Mouse (Mus musculus): ENCODE results near the gene Hydin.
A peak's percentile ranks its signal among the peaks of the same experiment; 100 is the strongest.
"Not testable (repeated sequence)": the region's sequence is repeated elsewhere in the genome, so short reads cannot be mapped to it uniquely, and the experiment has no call there.

Hydin gene

GRCm38 (mm10) chr8:110450463-110450862 lies 183.7 kb downstream of the Hydin start:
- no peak for DNase-seq (ENCODE audit: low spot score)

GRCm38 (mm10) chr8:110454466-110454865 lies 187.7 kb downstream of the Hydin start:
- no peak for DNase-seq (ENCODE audit: low spot score)

- DNase-seq (ENCODE audit: low spot score), result no peak
Measured at GRCm38 (mm10) chr8:110457424-110457823, 190.6 kb downstream of the Hydin start.

- DNase-seq (ENCODE audit: low spot score), result no peak
Measured at GRCm38 (mm10) chr8:110462627-110463208, 195.9 kb downstream of the Hydin start.

- no peak for DNase-seq (ENCODE audit: low spot score)
Measured at GRCm38 (mm10) chr8:110463773-110464460, 197.1 kb downstream of the Hydin start.

- no peak for DNase-seq (ENCODE audit: low spot score)
Measured at GRCm38 (mm10) chr8:110465606-110466005, 198.8 kb downstream of the Hydin start.

- no peak for DNase-seq (ENCODE audit: low spot score)
Measured at GRCm38 (mm10) chr8:110477256-110477655, 210.5 kb downstream of the Hydin start.

GRCm38 (mm10) chr8:110478576-110478975 lies 211.8 kb downstream of the Hydin start:
- DNase-seq (ENCODE audit: low spot score), result peak; percentile 6

GRCm38 (mm10) chr8:110479401-110479800 lies 212.6 kb downstream of the Hydin start:
- no peak for DNase-seq (ENCODE audit: low spot score)

- DNase-seq (ENCODE audit: low spot score), result no peak
Measured at GRCm38 (mm10) chr8:110482275-110482674, 215.5 kb downstream of the Hydin start.

GRCm38 (mm10) chr8:110485234-110485633 lies 218.5 kb downstream of the Hydin start:
- no peak for DNase-seq (ENCODE audit: low spot score)

- no peak for DNase-seq (ENCODE audit: low spot score)
Measured at GRCm38 (mm10) chr8:110486020-110486419, 219.2 kb downstream of the Hydin start.

GRCm38 (mm10) chr8:110487644-110488043 lies 220.9 kb downstream of the Hydin start:
- DNase-seq (ENCODE audit: low spot score), result no peak

GRCm38 (mm10) chr8:110489344-110489743 lies 222.6 kb downstream of the Hydin start:
- DNase-seq (ENCODE audit: low spot score), result no peak

- DNase-seq (ENCODE audit: low spot score), result no peak
Measured at GRCm38 (mm10) chr8:110491118-110491517, 224.3 kb downstream of the Hydin start.

GRCm38 (mm10) chr8:110496286-110496685 lies 229.5 kb downstream of the Hydin start:
- no peak for DNase-seq (ENCODE audit: low spot score)

GRCm38 (mm10) chr8:110500253-110500652 lies 233.5 kb downstream of the Hydin start:
- DNase-seq (ENCODE audit: low spot score), result no peak

- no peak for DNase-seq (ENCODE audit: low spot score)
Measured at GRCm38 (mm10) chr8:110500661-110501060, 233.9 kb downstream of the Hydin start.

- no peak for DNase-seq (ENCODE audit: low spot score)
Measured at GRCm38 (mm10) chr8:110501330-110501729, 234.6 kb downstream of the Hydin start.

GRCm38 (mm10) chr8:110502880-110503279 lies 236.1 kb downstream of the Hydin start:
- DNase-seq (ENCODE audit: low spot score), result no peak

- DNase-seq (ENCODE audit: low spot score), result no peak
Measured at GRCm38 (mm10) chr8:110508766-110509165, 242.0 kb downstream of the Hydin start.

- no peak for DNase-seq (ENCODE audit: low spot score)
Measured at GRCm38 (mm10) chr8:110519790-110520189, 253.0 kb downstream of the Hydin start.

GRCm38 (mm10) chr8:110521851-110522250 lies 255.1 kb downstream of the Hydin start:
- DNase-seq (ENCODE audit: low spot score), result no peak

- DNase-seq (ENCODE audit: low spot score), result not testable (repeated sequence)
Measured at GRCm38 (mm10) chr8:110522495-110522894, 255.7 kb downstream of the Hydin start.
